Mouse (Mus musculus): ENCODE data around the gene D17H6S53E. TPM values are rescaled to one million over a fixed set of nuclear protein-coding genes. Genes with fewer than 3 reads are reported as not detected.

D17H6S53E gene
- polyA plus RNA-seq, 1 experiment from 2014 or later = 9.7 TPM

GRCm38 (mm10) chr17:35166352-35167035, 40.3 kb downstream of the D17H6S53E start:
- Histone ChIP-seq H3K4me2 (ENCODE audit: low read depth, low read length) (peak overlapping the region; percentile 71), H3K4me3 (ENCODE audit: low read depth, low read length) (peak overlapping the region; percentile 89; the same call in 1 of the 2 replicates), H3K9ac (replicated peaks; ENCODE audit: low read depth, low read length) (peak overlapping the region; percentile 54), H3K4me1 (ENCODE audit: control insufficient read depth, insufficient read depth, low read length) (peaks cover 26% of the 10 kb centered on the region), H3K9me3 (ENCODE audit: control insufficient read depth, low read length) (no peaks in the 10 kb centered on the region), H3K27me3 (ENCODE audit: control insufficient read depth, insufficient read depth, low read length) (no peaks in the 10 kb centered on the region), H3K27ac (ENCODE audit: low read depth, low read length) (peak overlapping the region; percentile 88), H3K36me3 (ENCODE audit: control insufficient read depth, insufficient read depth, low read length) (peaks cover 5% of the 10 kb centered on the region; the same call in 1 of the 2 replicates)
- 48% methylated on average over 8 of the region's 8 CpGs for WGBS
- ATAC-seq (ENCODE audit: low read depth) = peak; percentile 6; the same call in 1 of the 2 replicates

- H3K36me3 ChIP-seq (ENCODE audit: control insufficient read depth, insufficient read depth, low read length) = no peaks in the 10 kb centered on the region
- no peaks in the 10 kb centered on the region for H3K9me3 ChIP-seq (ENCODE audit: control insufficient read depth, low read length)
- no peaks in the 10 kb centered on the region for H3K27me3 ChIP-seq (ENCODE audit: control insufficient read depth, insufficient read depth, low read length)
- peaks cover 14% of the 10 kb centered on the region for H3K4me1 ChIP-seq (ENCODE audit: control insufficient read depth, insufficient read depth, low read length)
- H3K4me3 ChIP-seq (ENCODE audit: low read depth, low read length) = no peak overlapping the region
- no peak overlapping the region for H3K4me2 ChIP-seq (ENCODE audit: low read depth, low read length)
- H3K27ac ChIP-seq (ENCODE audit: low read depth, low read length) = no peak overlapping the region
- WGBS = 88% methylated on average over 7 of the region's 7 CpGs
- H3K9ac ChIP-seq (replicated peaks; ENCODE audit: low read depth, low read length) = no peak overlapping the region
- ATAC-seq (ENCODE audit: low read depth) = no peak
Observed at GRCm38 (mm10) chr17:35167794-35168193, 41.6 kb downstream of the D17H6S53E start.

GRCm38 (mm10) chr17:35168541-35169207, 42.5 kb downstream of the D17H6S53E start:
- H3K4me2 ChIP-seq (ENCODE audit: low read depth, low read length) = no peak overlapping the region

GRCm38 (mm10) chr17:35172445-35173234, 46.5 kb downstream of the D17H6S53E start:
- WGBS = 74% methylated on average over 11 of the region's 11 CpGs
- H3K27ac ChIP-seq (ENCODE audit: low read depth, low read length) = no peak overlapping the region
- H3K9ac ChIP-seq (replicated peaks; ENCODE audit: low read depth, low read length) = no peak overlapping the region
- H3K9me3 ChIP-seq (ENCODE audit: control insufficient read depth, low read length) = no peaks in the 10 kb centered on the region; the same call in 1 of the 2 replicates
- H3K4me3 ChIP-seq (ENCODE audit: low read depth, low read length) = no peak overlapping the region
- H3K27me3 ChIP-seq (ENCODE audit: control insufficient read depth, insufficient read depth, low read length) = no peaks in the 10 kb centered on the region
- no peaks in the 10 kb centered on the region for H3K4me1 ChIP-seq (ENCODE audit: control insufficient read depth, insufficient read depth, low read length)
- no peaks in the 10 kb centered on the region for H3K36me3 ChIP-seq (ENCODE audit: control insufficient read depth, insufficient read depth, low read length)
- no peak for ATAC-seq (ENCODE audit: low read depth)
- no peak overlapping the region for H3K4me2 ChIP-seq (ENCODE audit: low read depth, low read length)

More at GRCm38 (mm10) chr17:35168541-35169207, 42.5 kb downstream of the D17H6S53E start:
- ATAC-seq (ENCODE audit: low read depth) = no peak
- Histone ChIP-seq H3K4me3 (ENCODE audit: low read depth, low read length) (no peak overlapping the region), H3K9ac (replicated peaks; ENCODE audit: low read depth, low read length) (no peak overlapping the region), H3K27ac (ENCODE audit: low read depth, low read length) (no peak overlapping the region), H3K9me3 (ENCODE audit: control insufficient read depth, low read length) (no peaks in the 10 kb centered on the region), H3K36me3 (ENCODE audit: control insufficient read depth, insufficient read depth, low read length) (no peaks in the 10 kb centered on the region), H3K4me1 (ENCODE audit: control insufficient read depth, insufficient read depth, low read length) (peaks cover 9% of the 10 kb centered on the region; the same call in 1 of the 2 replicates), H3K27me3 (ENCODE audit: control insufficient read depth, insufficient read depth, low read length) (no peaks in the 10 kb centered on the region)
- WGBS = 25% methylated on average over 4 of the region's 4 CpGs

- Histone ChIP-seq H3K27ac (ENCODE audit: low read depth, low read length) (no peak overlapping the region), H3K4me2 (ENCODE audit: low read depth, low read length) (no peak overlapping the region), H3K36me3 (ENCODE audit: control insufficient read depth, insufficient read depth, low read length) (no peaks in the 10 kb centered on the region), H3K4me3 (ENCODE audit: low read depth, low read length) (no peak overlapping the region), H3K9ac (replicated peaks; ENCODE audit: low read depth, low read length) (no peak overlapping the region), H3K4me1 (ENCODE audit: control insufficient read depth, insufficient read depth, low read length) (no peaks in the 10 kb centered on the region), H3K9me3 (ENCODE audit: control insufficient read depth, low read length) (no peaks in the 10 kb centered on the region; the same call in 1 of the 2 replicates), H3K27me3 (ENCODE audit: control insufficient read depth, insufficient read depth, low read length) (no peaks in the 10 kb centered on the region)
- no peak for ATAC-seq (ENCODE audit: low read depth)
- 80% methylated on average over 3 of the region's 3 CpGs for WGBS
Observed at GRCm38 (mm10) chr17:35173329-35173728, 47.2 kb downstream of the D17H6S53E start.

GRCm38 (mm10) chr17:35174201-35174977, 48.2 kb downstream of the D17H6S53E start:
- Histone ChIP-seq H3K4me3 (ENCODE audit: low read depth, low read length) (no peak overlapping the region), H3K27ac (ENCODE audit: low read depth, low read length) (no peak overlapping the region), H3K27me3 (ENCODE audit: control insufficient read depth, insufficient read depth, low read length) (no peaks in the 10 kb centered on the region), H3K9me3 (ENCODE audit: control insufficient read depth, low read length) (no peaks in the 10 kb centered on the region; the same call in 1 of the 2 replicates), H3K36me3 (ENCODE audit: control insufficient read depth, insufficient read depth, low read length) (no peaks in the 10 kb centered on the region), H3K9ac (replicated peaks; ENCODE audit: low read depth, low read length) (no peak overlapping the region), H3K4me1 (ENCODE audit: control insufficient read depth, insufficient read depth, low read length) (no peaks in the 10 kb centered on the region), H3K4me2 (ENCODE audit: low read depth, low read length) (no peak overlapping the region)
- ATAC-seq (ENCODE audit: low read depth) = no peak
- WGBS = 76% methylated on average over 8 of the region's 8 CpGs

- no peaks in the 10 kb centered on the region for H3K4me1 ChIP-seq (ENCODE audit: control insufficient read depth, insufficient read depth, low read length)
- H3K9ac ChIP-seq (replicated peaks; ENCODE audit: low read depth, low read length) = no peak overlapping the region
- no peak overlapping the region for H3K4me2 ChIP-seq (ENCODE audit: low read depth, low read length)
- H3K36me3 ChIP-seq (ENCODE audit: control insufficient read depth, insufficient read depth, low read length) = no peaks in the 10 kb centered on the region
- no peaks in the 10 kb centered on the region for H3K27me3 ChIP-seq (ENCODE audit: control insufficient read depth, insufficient read depth, low read length)
- no peak overlapping the region for H3K27ac ChIP-seq (ENCODE audit: low read depth, low read length)
- H3K4me3 ChIP-seq (ENCODE audit: low read depth, low read length) = no peak overlapping the region
- WGBS = 83% methylated on average over 6 of the region's 6 CpGs
- ATAC-seq (ENCODE audit: low read depth) = no peak
- H3K9me3 ChIP-seq (ENCODE audit: control insufficient read depth, low read length) = no peaks in the 10 kb centered on the region; the same call in 1 of the 2 replicates
Observed at GRCm38 (mm10) chr17:35175382-35175781, 49.2 kb downstream of the D17H6S53E start.

- no peak within 1 kb of the TSS for H3K27ac ChIP-seq (ENCODE audit: low read depth, low read length)
- 57% methylated on average over 2 of the region's 2 CpGs for WGBS
- ATAC-seq (ENCODE audit: low read depth) = no peak
- H3K4me3 ChIP-seq (ENCODE audit: low read depth, low read length) = no peak within 1 kb of the TSS
- H3K4me2 ChIP-seq (ENCODE audit: low read depth, low read length) = no peak within 1 kb of the TSS
- no peaks in the 10 kb centered on the region for H3K4me1 ChIP-seq (ENCODE audit: control insufficient read depth, insufficient read depth, low read length)
- H3K9me3 ChIP-seq (ENCODE audit: control insufficient read depth, low read length) = no peaks in the 10 kb centered on the region; the same call in 1 of the 2 replicates
- no peak within 1 kb of the TSS for H3K9ac ChIP-seq (replicated peaks; ENCODE audit: low read depth, low read length)
- H3K36me3 ChIP-seq (ENCODE audit: control insufficient read depth, insufficient read depth, low read length) = no peaks in the 10 kb centered on the region
- no peaks in the 10 kb centered on the region for H3K27me3 ChIP-seq (ENCODE audit: control insufficient read depth, insufficient read depth, low read length)
Observed at GRCm38 (mm10) chr17:35175968-35176367, 49.8 kb downstream of the D17H6S53E start, which contains the start of gene Aif1. Aif1 (minus strand) TSS chr17:35176068.

Data from neural tube, embryonic 14.5 days (tissue).